Mouse (Mus musculus): ENCODE data around the gene Lbp.

DNA sequence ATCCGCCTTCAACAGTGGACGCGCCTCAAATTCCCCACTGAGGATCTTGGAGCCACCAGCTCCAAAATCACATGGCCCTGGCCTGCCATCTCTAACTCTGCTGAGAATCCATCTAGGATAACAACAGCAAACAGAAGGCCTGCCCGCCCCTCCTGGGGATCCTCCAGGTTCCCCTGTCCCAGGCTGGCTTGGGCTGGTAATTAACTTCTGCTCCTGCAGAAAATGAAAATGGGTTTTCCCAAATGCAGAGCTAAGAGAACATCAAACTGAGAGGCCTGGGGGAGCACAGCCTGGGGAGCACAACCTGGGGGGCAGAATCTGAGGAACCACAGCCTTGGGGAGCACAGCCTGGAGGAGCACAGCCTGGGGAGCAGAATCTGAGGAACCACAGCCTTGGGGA is 26.6 kb upstream of the Lbp start:
- TF ChIP-seq CTCF (IDR thresholded peaks at IDR 0.05; ENCODE audit: extremely low read depth, insufficient read length, insufficient replicate concordance, low read depth, low read length) (no peak), POLR2A (IDR thresholded peaks at IDR 0.05; ENCODE audit: low read depth, low read length) (no peak)
